Mouse (Mus musculus) thymus, adult 2 months (tissue): ENCODE data around the gene Tshr.

Experiments
- CTCF ChIP-seq: fragments of 200-500 bp; IDR thresholded peaks from 2 replicates; pipeline ENCODE4 v1.5.1; 2012; ENCODE audit warnings: mild to moderate bottlenecking, control low read depth, low read length, moderate library complexity, borderline replicate concordance; ENCODE audit not compliant: control insufficient read depth, poor library complexity, insufficient read depth; ENCODE audit errors: extremely low read depth
- POLR2A ChIP-seq: fragments of 200-500 bp; IDR thresholded peaks from 2 replicates; pipeline ENCODE4 v1.6.1; 2012; ENCODE audit warnings: mild to moderate bottlenecking, low read length, control low read depth, moderate library complexity; ENCODE audit not compliant: control insufficient read depth, poor library complexity, insufficient read depth; ENCODE audit errors: extremely low read depth

DNA sequence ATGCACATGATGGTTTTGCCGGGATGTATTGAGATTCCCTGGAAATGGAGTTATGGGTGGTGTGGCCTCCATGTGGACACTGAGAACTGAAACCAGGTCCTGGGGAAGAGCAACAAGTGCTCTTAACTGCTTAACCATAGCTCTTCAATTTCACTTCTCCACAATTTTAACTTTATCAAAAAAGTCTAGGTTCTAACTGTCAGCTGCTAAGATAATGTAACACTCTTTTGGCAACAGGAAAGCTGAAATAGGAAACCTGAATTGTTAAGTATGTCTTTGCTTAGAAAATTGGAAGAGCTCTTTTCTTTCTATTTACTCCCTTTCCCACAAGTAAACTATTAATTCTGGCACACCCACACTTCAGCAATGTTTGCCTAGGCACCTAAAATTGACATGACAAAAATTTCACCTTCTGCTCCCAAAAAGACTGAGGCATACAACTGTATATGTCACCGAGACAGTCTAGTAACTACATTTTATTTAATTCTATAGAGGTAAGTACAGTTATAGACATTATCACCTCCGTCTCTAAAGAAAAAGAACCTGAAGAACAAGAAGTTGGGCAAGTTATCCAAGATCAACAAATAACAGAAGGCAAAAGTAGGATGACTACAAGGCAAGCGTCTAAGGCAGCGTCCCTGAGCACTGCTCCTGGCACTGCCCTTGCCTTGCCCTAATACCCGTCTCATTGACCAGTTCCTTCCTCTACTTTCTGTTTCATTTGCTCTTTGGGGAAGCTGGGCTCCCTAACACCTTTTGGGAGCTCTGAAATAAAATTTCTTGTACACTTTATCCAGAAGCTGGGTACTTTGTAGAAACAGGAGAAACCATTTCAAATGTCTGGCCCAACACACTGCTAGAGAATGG lies 197.1 kb downstream of the Tshr start:
- TF ChIP-seq CTCF (no peak), POLR2A (no peak)
